Mouse (Mus musculus): ENCODE measurements around the gene Polk.

Gene Polk

DNA sequence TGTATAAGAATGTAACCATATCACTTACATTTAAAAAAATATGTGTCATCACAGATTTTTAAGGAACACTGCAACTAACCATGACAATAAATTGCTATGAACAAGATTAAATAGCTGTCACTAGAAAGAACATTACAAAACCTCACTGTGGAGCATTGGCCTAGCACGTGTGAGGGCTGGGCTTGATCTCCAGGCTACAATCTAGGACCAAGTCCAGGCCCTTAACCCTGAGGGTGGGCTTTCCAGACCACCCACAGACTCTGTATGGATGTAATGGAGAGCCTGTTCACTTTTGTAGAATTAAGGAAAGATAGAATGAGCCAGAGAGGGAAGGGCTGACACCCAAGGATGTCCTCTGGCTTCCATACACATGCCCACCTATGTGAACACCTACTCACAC lies 79.7 kb downstream of the Polk start:
- no peak for DNase-seq (ENCODE audit: low spot score)

DNA sequence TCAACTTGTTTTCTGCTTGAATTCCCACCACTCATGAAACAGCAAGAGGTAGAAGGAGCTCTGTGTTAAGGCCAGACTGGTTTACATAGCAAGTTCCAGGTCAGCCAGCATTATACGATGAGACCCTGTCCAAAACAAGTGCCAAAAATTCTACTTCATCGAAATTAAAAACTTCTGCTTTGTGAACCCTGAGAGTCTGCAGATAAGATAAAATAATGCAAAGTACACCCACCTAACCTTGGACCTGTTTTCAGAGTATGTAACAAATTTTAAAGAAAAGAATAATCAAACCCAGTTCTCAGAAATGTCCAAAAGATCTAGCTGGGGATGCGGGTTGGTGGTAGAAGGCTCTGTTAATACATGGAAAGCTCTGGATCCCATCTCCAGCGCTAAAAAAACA lies 83.8 kb downstream of the Polk start:
- no peak for DNase-seq (ENCODE audit: low spot score)

DNA sequence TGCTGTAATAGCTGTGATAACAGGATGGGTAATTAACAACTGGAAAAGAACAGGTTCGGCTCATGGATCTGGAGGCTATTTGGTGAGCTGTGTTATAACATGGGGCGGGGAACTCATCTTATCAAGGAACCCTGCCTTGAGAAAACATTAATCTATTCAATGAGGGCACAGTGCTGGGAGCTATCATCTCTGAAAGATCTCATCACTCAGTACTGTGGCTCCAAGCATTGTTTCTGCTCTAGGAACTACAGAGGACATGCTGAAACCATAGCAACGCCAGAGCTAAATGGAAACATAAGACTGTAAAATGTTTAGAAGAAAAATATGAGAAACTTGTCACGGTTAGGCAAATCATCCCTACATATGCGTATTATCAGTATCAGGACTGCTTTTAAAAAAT lies 84.4 kb downstream of the Polk start:
- DNase-seq (ENCODE audit: low spot score), result no peak

DNA sequence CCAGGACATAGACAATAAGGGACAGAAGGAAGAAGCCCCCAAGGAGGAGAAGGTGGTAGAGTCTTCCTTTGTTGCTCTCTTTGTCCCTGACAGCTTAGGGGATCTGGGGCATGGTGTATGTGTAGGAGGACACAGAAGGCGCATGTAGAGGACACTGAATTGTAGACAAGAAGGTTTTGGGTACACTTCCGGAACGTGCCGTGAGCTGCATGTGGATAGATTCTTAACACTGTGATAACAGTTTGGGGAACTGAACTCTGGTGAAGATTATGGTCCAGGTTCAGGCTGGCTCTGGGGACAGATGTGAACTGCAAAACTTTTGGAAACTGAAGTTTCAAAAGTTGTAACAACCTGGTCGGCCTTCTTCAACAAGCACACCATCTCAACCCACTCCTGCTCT lies 84.8 kb downstream of the Polk start:
- DNase-seq (ENCODE audit: low spot score), result no peak

DNA sequence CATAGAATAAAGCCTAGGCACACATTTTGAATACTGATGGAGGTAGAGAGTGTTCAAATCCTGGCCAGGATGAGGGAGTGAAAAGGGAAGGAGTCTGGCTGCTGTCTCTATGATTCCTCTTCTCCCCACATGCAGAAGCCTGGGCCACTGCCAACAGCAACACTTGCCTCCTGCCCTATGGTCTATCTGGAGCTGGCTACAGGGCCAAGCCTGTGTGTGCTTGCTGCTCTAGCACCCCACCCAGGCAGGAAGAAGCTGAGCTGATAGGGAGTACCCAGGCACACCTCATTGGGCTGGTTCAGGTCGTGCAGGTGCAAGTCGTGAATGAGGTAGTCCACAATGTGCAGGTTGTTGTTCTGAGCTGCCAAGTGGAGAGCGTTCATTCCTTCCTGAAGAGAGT lies 88.1 kb downstream of the Polk start:
- DNase-seq (ENCODE audit: low spot score), result no peak

DNA sequence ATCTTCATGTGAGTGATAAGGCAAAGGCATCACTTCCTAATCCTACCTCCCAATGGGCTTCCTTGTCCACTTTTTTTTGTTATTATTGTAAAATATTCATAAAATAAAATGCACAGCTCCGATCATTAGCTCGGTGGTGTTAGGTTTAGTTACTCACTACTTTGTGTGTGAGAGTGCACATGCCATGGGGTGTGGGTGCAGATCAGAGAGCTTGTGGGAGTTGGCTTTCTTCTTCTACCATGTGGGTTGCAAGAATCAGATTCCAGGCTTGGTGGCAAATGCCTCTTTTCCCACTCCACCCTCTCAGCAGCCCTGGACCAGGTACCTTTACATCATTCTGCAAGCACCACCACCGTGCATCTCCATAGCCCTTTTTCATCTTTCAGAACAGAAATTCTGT lies 89.8 kb downstream of the Polk start:
- DNase-seq (ENCODE audit: low spot score), result no peak

DNA sequence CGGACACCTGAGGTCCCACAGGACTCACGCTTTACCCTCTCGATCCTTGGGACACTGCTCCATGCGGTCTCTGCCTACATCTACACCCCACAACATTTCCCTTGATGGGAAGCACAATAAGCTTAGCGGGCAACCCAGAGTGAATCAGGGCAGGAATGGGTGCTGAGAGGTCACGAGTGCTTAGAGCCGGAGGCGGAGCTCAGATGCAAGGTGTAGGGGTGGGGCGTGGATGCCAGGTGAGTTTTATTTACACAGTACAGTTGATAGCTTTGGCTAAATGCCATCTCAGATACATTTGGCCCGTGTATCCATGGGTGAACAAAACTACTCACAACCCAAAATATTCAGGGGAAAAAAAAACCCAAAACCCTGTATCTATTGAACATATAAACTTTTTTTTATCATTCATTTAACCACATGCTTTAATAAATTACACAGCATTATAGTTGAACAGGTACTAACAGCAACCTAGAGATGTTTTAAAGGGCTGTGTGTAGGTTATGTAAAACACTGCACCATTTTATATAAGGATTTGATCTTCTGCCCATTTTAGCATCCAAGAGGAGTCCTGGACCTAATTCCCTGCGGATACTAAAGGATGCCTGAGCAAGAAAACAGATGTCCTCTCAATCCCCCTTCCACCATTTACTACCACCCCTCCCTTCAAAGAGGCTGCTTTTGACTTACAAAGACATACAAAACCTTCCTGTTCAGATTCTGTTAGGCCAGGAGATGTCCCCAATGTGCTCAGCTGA lies 90.8 kb downstream of the Polk start:
- no peak for DNase-seq (ENCODE audit: low spot score)

DNA sequence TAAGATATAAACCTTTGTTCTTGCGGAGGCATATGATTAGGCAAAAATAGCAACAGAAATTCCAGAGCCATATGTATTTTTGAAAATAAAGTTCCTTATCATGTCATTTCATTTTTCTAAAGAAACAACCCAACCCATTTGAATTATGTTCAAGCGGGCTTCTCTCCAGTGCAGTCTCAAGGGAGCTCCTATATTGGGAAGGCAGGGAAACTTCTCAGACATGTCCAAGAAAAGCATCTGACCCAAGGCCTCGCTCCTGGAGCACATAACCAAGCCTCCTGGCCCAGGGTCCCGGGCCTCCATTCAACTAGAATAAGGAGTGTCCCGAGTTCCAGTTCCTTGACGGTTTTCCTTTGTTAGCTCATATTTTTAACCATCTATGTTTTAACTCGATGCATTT lies 91.5 kb downstream of the Polk start:
- DNase-seq (ENCODE audit: low spot score), result no peak

DNA sequence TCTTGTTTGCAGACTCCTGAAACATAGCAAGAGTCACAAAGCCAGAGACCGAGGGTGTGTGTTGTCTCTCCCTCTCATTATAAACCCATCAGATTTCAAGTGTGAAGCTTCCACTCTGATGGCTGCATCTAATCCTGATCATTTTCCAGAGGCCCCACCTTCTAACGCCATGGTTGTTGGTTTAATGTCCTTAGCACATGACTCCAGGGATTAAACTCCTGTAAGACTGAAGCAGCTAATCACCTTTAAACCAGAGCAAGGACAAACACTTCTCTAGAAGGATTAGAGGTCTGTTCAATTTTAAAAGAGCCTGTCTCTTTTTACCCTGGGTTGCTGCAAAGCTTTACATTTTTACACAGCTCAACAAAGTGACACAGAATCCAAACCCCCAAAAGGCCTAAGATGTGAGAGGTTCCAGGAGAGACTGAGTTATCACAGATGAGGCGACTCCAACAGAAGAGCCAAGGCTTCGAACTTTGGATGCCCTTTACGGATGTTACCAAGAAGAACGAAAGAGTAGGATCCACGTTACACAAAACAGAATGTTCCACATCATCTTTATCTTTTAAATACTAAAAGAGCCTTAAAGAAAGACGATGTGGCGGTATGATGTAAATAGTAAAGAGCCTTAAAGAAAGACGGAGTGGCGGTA lies 92.0 kb downstream of the Polk start:
- no peak for DNase-seq (ENCODE audit: low spot score)

DNA sequence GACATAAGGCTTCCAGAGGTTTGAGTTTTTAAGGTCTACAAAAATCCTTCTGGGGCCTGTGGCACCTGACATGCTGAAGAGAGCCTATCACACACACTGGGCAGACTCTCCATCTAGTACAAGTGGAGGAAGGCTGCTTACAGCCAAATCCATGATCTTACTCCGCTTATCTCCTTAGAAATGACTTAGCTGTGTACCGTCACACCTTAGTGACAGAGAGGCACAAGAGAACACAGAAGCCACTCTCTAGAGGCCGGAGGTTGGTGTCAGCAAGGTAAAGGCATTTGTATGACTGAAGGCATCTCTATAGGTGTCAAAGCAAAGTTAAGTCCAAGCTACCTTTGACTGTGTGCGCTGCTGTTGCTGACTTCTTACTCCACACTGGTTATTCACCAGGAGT lies 101.9 kb downstream of the Polk start:
- DNase-seq (ENCODE audit: low spot score), result no peak

DNA sequence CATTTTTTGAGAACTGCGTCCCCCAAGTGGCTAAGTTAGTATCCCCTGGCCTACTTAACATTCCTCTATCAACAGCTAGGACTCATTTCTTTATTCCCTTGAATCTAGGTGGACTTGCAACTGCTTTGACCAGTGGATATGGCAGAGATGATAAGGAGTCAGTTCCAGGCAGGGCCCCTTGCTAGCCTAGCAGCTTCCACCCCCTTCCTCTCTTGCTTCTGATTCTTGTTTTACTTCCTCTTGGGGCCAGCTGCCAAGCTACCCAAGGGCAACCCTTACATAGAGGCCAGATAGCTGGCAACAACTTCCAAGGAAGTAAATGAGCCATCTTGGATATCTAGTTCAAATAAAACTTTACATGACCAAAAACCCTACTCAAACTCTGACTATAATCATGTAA lies 105.5 kb downstream of the Polk start:
- DNase-seq (ENCODE audit: low spot score), result no peak

DNA sequence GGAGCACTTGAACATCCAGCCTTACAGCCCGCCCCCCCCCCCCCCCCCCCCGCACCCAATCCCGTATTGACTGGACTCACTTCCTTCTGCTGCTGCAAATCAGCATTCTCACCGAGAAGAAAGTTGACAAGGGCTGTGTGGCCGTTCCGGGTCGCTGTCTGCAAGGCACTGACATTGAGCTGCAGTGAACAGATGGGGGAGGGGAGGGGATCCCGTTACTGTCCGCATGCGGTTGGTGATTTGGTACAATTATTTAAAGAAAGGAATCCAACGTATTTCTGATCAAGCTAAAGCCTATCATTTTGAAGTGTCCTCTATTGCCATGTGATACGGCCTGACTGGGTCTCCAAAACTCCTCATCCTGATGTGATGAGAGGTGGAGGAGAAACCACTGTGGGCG lies 106.6 kb downstream of the Polk start:
- DNase-seq (ENCODE audit: low spot score), result no peak

DNA sequence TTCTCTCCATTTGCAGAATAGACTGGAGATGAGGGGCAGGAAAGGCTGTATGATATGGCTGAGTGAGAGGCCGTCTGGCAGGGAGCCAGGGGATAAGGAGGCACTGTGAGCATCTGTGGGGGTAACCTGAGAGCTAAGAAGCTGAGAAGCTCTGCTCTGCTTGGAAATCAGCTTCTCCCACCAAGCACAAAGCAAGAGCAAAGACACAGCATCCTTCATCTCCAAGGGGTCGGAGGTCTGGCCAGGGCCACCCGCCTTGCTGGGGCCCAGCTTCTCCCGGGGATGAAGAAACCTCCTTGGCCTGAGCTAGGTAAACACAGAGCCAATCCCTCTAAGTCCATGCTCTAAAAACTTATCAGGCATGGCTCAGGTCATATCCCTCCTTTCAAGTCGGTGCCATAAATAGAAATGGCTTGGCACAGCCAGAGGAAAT lies 107.5 kb downstream of the Polk start:
- DNase-seq (ENCODE audit: low spot score), result no peak

DNA sequence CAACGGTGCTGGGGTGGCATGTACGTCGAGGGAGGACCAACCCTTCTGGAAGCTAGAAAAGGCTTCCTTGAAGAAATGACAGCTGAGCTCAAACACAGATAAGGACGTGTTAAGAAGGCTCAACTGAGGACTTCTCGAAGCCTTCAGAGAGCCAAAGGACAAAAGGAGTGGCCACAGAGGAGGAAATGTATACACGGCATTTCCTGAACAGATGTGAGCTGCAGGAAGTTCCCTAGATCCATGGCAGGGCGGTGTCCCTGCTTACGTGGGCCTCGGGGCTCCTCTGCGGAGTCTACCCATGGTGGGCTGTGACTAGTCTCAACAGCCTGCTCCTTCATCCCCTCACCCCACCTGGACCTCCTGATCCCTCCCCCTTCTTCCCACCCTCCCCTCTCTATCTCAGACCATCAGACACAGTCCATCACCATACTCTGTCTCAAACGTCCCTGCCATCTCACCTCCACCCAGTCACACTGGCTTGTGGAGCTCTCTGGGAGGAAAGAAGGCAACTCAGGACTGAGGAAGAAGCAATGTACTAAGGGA lies 108.7 kb downstream of the Polk start:
- DNase-seq (ENCODE audit: low spot score), result no peak

DNA sequence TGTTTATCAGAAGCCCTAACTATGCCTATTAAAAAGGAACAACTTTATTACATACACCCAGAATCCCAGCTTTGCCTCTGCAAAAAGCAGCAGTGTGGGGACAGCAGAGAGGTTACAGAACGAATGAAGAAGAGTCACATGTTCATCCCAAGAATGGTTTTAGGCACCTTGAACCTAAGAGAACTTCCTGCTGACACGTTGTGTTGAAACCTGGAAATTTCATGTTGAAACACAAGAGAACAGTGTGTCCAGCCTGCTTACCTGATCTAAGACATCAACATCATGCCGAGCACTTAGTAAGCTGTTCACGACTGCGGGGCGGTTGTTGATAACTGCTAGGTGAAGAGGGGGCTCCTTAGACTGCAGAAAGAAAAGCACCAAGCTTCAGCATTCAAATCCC lies 109.3 kb downstream of the Polk start:
- DNase-seq (ENCODE audit: low spot score), result no peak

DNA sequence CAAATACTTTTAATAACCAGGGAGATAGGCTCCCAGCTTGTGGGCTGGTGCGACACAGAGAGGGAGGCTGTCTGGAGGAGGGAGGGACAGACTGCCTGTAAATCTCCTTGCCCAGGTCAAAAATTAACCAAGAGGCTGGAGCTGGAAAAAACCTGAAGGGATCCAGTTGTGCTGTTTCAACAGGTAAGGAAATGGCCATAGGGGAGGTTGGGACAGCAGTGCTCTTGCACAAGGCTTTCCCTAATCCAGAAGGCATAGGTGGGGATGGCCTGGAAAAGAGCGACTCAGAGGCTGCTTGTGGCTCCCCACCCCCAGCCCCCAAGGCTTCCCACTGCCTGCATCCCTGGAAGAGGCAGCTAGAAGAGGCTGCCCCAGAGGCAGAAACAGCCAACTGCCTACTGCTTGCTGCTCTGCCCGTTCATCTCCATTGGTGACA lies 110.0 kb downstream of the Polk start:
- no peak for DNase-seq (ENCODE audit: low spot score)

DNA sequence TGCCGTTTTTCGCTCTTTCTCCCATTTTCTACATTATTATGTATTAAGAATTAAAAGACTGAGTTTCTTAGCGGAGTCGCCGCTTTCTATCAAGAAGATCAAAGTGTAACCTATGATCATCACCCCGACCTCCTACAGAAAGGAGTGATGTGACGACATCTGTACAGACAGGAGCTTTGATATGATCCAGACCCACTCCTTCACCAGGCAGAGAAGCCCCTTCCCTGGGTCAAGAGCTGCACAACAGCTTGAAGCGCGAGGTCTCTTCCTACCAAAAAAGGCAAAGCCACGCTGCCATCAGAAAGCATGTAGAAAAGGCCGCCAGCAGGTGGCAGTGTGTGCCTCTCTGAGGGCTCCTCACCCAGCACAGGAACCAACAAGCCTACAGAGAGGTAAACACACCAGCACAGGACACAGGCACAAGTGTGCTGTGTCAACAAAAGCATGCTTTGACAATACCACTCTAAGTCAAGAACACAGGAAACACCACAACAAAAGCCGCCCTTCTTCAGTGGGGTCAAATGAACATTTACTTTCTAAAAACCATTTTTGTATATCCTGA lies 110.7 kb downstream of the Polk start:
- DNase-seq (ENCODE audit: low spot score), result peak; percentile 63
